Mouse (Mus musculus): Measurements from ENCODE around the gene Uggt1. TPM values are rescaled to one million over a fixed set of nuclear protein-coding genes. Genes with fewer than 3 reads are reported as not detected.

The Uggt1 gene
- polyA plus RNA-seq, 1 experiment from 2014 or later, result 56.1 TPM

DNA sequence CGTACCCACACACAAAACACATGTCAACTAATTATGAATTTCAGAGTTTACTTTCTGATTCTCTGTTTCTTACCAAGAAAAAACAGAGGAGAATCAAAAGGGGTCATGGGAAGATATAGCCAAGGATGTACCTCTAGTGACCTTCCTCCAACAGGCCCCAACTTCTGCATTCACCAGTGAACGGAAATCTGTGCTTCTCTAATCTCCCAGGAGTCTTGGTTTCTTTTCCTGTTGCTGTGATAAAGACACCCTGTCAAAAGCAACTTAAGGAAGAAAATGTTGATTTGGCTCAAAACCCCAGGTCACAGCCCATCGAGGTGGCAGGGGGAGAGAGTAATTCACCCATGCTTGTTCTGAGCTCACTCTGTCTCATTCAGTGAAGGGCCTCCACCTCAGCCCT, 110.9 kb downstream of the Uggt1 start:
- H3K27me3 ChIP-seq (ENCODE audit: control insufficient read depth, insufficient read depth, low read depth, low read length), result no peaks in the 10 kb centered on the region
- H3K36me3 ChIP-seq (ENCODE audit: control insufficient read depth, insufficient read depth, low read length), result no peaks in the 10 kb centered on the region
- H3K9me3 ChIP-seq (ENCODE audit: control insufficient read depth, low read length), result no peaks in the 10 kb centered on the region
- H3K9ac ChIP-seq (ENCODE audit: low read length), result no peak overlapping the region
- no peak overlapping the region for H3K4me2 ChIP-seq (ENCODE audit: low read depth, low read length)
- no peak for ATAC-seq (ENCODE audit: low read depth)
- WGBS, result 75% methylated on average over 3 of the region's 3 CpGs
- no peak overlapping the region for H3K27ac ChIP-seq (ENCODE audit: low read length)
- H3K4me1 ChIP-seq (replicated peaks; ENCODE audit: control insufficient read depth, insufficient read depth, low read length), result peaks cover 3% of the 10 kb centered on the region; the same call in 1 of the 2 replicates
- no peak overlapping the region for H3K4me3 ChIP-seq (ENCODE audit: low read length)

DNA sequence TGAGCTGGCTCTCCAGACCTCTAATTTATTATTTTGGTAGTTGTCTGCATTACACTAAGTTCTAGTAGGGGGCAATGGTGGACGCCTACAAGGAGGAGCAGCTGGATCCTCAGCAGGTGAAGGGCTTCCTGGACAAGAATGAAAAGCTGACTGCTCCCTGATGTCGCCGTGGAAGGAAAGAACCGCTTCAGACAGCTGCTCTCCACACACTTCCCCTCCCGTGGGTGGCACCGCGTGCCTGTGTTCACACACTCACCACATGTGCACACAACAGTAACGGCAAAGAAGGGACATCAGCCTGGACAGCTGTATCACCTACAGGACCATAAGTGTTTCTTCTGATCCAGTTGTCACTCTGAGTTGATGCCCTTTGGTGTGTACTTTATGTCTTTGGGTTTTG, 111.5 kb downstream of the Uggt1 start:
- Histone ChIP-seq H3K9ac (ENCODE audit: low read length) (no peak overlapping the region), H3K4me3 (ENCODE audit: low read length) (no peak overlapping the region), H3K4me2 (ENCODE audit: low read depth, low read length) (no peak overlapping the region), H3K9me3 (ENCODE audit: control insufficient read depth, low read length) (no peaks in the 10 kb centered on the region), H3K36me3 (ENCODE audit: control insufficient read depth, insufficient read depth, low read length) (no peaks in the 10 kb centered on the region), H3K27me3 (ENCODE audit: control insufficient read depth, insufficient read depth, low read depth, low read length) (no peaks in the 10 kb centered on the region), H3K27ac (ENCODE audit: low read length) (no peak overlapping the region), H3K4me1 (replicated peaks; ENCODE audit: control insufficient read depth, insufficient read depth, low read length) (peaks cover 3% of the 10 kb centered on the region; the same call in 1 of the 2 replicates)
- WGBS, result 62% methylated on average over 8 of the region's 8 CpGs
- ATAC-seq (ENCODE audit: low read depth), result no peak

DNA sequence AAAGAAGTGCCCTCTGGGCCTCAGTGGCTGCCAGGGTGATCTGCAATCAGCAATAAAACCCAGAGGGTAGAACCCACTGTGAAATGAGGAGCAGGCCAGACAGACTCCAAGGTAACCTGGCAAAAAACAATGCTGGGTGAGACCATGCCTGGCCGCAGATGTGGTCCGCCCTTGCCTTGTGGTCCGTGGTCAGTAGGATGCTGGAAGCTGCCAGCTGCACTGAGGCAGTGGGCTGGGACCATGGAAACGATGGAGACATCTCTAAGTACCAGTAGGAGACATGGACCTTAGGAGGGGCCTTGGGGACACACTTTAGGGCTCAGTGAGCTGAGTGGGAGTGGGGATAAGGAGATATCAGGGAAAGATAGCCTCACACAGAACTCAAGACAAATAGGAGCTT, 112.3 kb downstream of the Uggt1 start:
- WGBS, result 64% methylated on average over 4 of the region's 4 CpGs
- Histone ChIP-seq H3K4me2 (ENCODE audit: low read depth, low read length) (no peak overlapping the region), H3K4me3 (ENCODE audit: low read length) (no peak overlapping the region), H3K9ac (ENCODE audit: low read length) (no peak overlapping the region), H3K27me3 (ENCODE audit: control insufficient read depth, insufficient read depth, low read depth, low read length) (no peaks in the 10 kb centered on the region), H3K4me1 (replicated peaks; ENCODE audit: control insufficient read depth, insufficient read depth, low read length) (peaks cover 3% of the 10 kb centered on the region; the same call in 1 of the 2 replicates), H3K36me3 (ENCODE audit: control insufficient read depth, insufficient read depth, low read length) (no peaks in the 10 kb centered on the region), H3K9me3 (ENCODE audit: control insufficient read depth, low read length) (no peaks in the 10 kb centered on the region), H3K27ac (ENCODE audit: low read length) (no peak overlapping the region)
- no peak for ATAC-seq (ENCODE audit: low read depth)

DNA sequence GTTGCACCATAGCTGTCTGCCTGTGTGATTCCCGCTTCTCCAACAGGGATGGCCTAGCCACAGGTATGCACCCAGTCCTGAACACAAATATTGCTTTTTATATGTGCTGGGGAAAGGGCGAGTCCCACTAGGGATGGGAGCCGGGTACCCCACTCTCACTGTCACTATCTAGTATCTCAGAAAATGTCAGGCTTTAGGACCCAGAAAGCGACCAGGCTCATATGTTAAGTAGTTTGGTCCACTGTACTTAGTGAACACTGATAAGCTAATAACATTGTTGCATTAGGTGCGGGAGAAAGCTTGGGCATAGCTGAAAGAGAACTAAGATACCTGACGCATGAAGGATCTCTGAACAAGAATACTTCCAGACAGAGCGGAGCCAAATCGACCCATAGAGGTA, 112.8 kb downstream of the Uggt1 start:
- no peak overlapping the region for H3K27ac ChIP-seq (ENCODE audit: low read length)
- no peaks in the 10 kb centered on the region for H3K9me3 ChIP-seq (ENCODE audit: control insufficient read depth, low read length)
- no peak overlapping the region for H3K4me2 ChIP-seq (ENCODE audit: low read depth, low read length)
- peaks cover 3% of the 10 kb centered on the region; the same call in 1 of the 2 replicates for H3K4me1 ChIP-seq (replicated peaks; ENCODE audit: control insufficient read depth, insufficient read depth, low read length)
- no peak overlapping the region for H3K4me3 ChIP-seq (ENCODE audit: low read length)
- no peak overlapping the region for H3K9ac ChIP-seq (ENCODE audit: low read length)
- WGBS, result 52% methylated on average over 8 of the region's 8 CpGs
- H3K27me3 ChIP-seq (ENCODE audit: control insufficient read depth, insufficient read depth, low read depth, low read length), result no peaks in the 10 kb centered on the region
- H3K36me3 ChIP-seq (ENCODE audit: control insufficient read depth, insufficient read depth, low read length), result no peaks in the 10 kb centered on the region
- no peak for ATAC-seq (ENCODE audit: low read depth)

DNA sequence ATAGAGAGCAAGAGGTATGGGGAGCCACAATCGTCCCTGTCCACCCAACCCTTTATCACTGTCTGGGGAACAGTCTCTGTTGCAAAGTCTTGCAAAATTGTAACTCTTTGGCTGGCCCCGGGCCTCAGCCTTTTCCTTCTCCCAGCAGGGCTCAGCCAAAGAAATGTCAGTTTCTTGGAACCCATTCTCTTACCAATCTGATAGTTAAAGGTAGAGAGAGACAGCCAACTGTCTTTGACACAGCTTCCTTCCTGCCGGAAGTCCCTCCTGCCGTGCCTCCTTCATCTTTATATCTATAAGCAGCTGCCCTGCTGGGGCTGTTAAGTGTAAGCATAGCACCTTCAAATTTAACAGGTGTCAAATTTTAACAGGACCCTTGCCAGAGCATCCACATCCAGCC, 113.4 kb downstream of the Uggt1 start:
- ATAC-seq (ENCODE audit: low read depth), result no peak

DNA sequence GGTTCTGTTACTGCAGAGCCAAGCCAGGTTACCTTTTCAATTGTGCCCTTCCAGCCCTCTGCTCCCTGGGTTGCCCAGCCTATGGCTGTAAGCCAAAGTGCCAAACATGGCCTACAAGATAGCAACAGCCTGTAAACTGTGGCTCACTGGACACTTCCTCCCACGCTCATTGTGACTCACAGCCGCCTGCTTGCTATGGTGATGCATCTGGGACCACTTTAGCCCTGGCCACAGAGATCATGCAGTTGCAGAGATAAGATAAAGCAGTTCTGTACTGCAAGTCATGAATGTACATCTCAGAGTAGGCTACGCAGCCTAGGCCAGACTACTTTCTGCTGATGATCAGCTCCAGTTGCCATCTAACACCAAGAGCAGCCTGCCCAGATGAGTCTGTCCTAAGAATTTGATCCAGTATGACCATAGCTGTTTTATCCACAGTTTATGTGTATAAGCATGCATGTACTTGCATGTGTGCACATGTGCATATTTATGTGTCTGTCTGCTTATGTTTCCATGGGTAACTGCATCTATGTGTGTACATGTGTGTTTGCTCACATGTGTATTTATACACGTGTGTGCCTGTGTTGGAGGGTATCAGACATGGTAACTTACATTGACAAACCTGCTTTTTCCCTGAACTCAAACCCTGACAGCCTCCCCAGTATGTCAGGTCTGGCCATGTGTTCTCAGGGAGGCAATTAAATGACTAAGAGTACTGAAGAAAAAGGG, 114.0 kb downstream of the Uggt1 start:
- H3K4me2 ChIP-seq (ENCODE audit: low read depth, low read length), result no peak overlapping the region
- H3K4me1 ChIP-seq (replicated peaks; ENCODE audit: control insufficient read depth, insufficient read depth, low read length), result peaks cover 3% of the 10 kb centered on the region; the same call in 1 of the 2 replicates
- WGBS, result 73% methylated on average over 4 of the region's 4 CpGs
- H3K9me3 ChIP-seq (ENCODE audit: control insufficient read depth, low read length), result no peaks in the 10 kb centered on the region
- no peaks in the 10 kb centered on the region for H3K36me3 ChIP-seq (ENCODE audit: control insufficient read depth, insufficient read depth, low read length)
- no peak overlapping the region for H3K4me3 ChIP-seq (ENCODE audit: low read length)
- H3K9ac ChIP-seq (ENCODE audit: low read length), result no peak overlapping the region
- no peaks in the 10 kb centered on the region for H3K27me3 ChIP-seq (ENCODE audit: control insufficient read depth, insufficient read depth, low read depth, low read length)
- H3K27ac ChIP-seq (ENCODE audit: low read length), result no peak overlapping the region
- ATAC-seq (ENCODE audit: low read depth), result no peak

More for the DNA sequence above, 113.4 kb downstream of the Uggt1 start:
- Histone ChIP-seq H3K36me3 (ENCODE audit: control insufficient read depth, insufficient read depth, low read length) (no peaks in the 10 kb centered on the region), H3K9ac (ENCODE audit: low read length) (no peak overlapping the region), H3K27ac (ENCODE audit: low read length) (no peak overlapping the region), H3K4me2 (ENCODE audit: low read depth, low read length) (no peak overlapping the region), H3K27me3 (ENCODE audit: control insufficient read depth, insufficient read depth, low read depth, low read length) (no peaks in the 10 kb centered on the region), H3K9me3 (ENCODE audit: control insufficient read depth, low read length) (no peaks in the 10 kb centered on the region), H3K4me1 (replicated peaks; ENCODE audit: control insufficient read depth, insufficient read depth, low read length) (peaks cover 3% of the 10 kb centered on the region; the same call in 1 of the 2 replicates), H3K4me3 (ENCODE audit: low read length) (no peak overlapping the region)
- WGBS, result 39% methylated on average over 4 of the region's 4 CpGs

DNA sequence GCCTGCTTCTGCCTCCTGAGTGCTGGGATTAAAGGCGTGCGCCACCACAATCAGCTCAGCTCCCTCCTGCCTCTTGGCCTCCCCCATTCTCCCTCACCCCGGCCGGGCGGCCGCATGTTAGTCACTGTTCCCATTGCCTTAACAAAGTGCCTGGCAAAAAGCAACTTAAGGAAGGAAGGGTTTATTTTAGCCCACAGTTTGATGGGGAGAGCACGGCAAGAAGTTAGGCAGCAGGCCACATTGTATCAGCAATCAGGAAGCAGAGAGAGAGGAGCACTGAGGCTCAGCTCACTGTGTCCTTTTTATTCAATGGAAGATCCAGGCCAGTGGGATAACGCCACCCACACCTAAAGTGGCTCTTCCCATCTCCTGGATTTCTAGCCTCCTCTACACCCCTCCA, 114.6 kb downstream of the Uggt1 start:
- Histone ChIP-seq H3K4me1 (replicated peaks; ENCODE audit: control insufficient read depth, insufficient read depth, low read length) (peaks cover 3% of the 10 kb centered on the region; the same call in 1 of the 2 replicates), H3K36me3 (ENCODE audit: control insufficient read depth, insufficient read depth, low read length) (no peaks in the 10 kb centered on the region), H3K9ac (ENCODE audit: low read length) (no peak overlapping the region), H3K4me2 (ENCODE audit: low read depth, low read length) (no peak overlapping the region), H3K4me3 (ENCODE audit: low read length) (no peak overlapping the region), H3K9me3 (ENCODE audit: control insufficient read depth, low read length) (no peaks in the 10 kb centered on the region), H3K27me3 (ENCODE audit: control insufficient read depth, insufficient read depth, low read depth, low read length) (no peaks in the 10 kb centered on the region), H3K27ac (ENCODE audit: low read length) (no peak overlapping the region)
- no peak for ATAC-seq (ENCODE audit: low read depth)
- WGBS, result 87% methylated on average over 8 of the region's 8 CpGs

DNA sequence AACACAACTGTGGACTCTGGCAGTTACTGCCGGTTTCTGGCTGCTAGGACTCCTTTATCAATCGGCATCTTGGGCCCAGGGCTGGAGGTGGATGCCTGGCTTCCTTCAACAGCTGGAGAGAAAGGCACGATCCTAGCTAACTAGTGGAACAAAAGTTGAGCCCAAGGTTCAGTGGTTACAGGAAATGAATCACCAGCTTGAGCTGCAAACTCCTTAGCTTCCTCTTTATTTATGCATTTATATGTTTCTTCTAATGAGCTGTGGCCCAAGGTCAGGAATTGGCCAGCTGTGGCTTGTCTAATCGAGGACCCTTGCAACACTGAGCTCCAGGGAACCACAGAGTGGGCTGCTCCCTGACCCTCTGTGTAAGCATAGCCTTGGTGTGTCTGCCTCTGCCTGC, 115.4 kb downstream of the Uggt1 start:
- H3K27ac ChIP-seq (ENCODE audit: low read length), result no peak overlapping the region
- no peak overlapping the region for H3K4me2 ChIP-seq (ENCODE audit: low read depth, low read length)
- no peaks in the 10 kb centered on the region for H3K36me3 ChIP-seq (ENCODE audit: control insufficient read depth, insufficient read depth, low read length)
- H3K9me3 ChIP-seq (ENCODE audit: control insufficient read depth, low read length), result no peaks in the 10 kb centered on the region
- 42% methylated on average over 4 of the region's 4 CpGs for WGBS
- no peaks in the 10 kb centered on the region for H3K27me3 ChIP-seq (ENCODE audit: control insufficient read depth, insufficient read depth, low read depth, low read length)
- H3K4me3 ChIP-seq (ENCODE audit: low read length), result no peak overlapping the region
- peaks cover 3% of the 10 kb centered on the region; the same call in 1 of the 2 replicates for H3K4me1 ChIP-seq (replicated peaks; ENCODE audit: control insufficient read depth, insufficient read depth, low read length)
- H3K9ac ChIP-seq (ENCODE audit: low read length), result no peak overlapping the region
- ATAC-seq (ENCODE audit: low read depth), result peak; percentile 64

DNA sequence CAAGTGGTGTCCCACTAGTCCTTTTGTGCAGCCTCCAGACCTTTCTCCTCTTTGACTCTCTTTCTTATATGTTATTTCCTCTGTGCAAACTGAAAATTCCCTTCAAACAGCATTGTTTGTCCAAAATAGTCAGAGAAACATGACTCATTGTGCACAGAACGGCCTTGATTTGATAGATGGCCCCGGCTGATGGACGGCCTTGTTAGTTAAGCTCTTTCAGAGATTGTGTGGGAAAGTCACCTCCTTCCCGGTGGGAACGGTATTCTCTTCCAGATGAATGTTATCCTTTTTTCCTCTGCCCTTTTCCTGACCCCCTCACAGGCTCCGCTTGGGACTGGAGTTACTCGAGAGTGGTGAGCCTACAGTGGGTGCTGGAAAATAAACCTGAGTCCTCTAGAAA, 119.4 kb downstream of the Uggt1 start:
- H3K9ac ChIP-seq (ENCODE audit: low read length), result no peak overlapping the region
- H3K27me3 ChIP-seq (ENCODE audit: control insufficient read depth, insufficient read depth, low read depth, low read length), result no peaks in the 10 kb centered on the region
- no peaks in the 10 kb centered on the region for H3K9me3 ChIP-seq (ENCODE audit: control insufficient read depth, low read length)
- WGBS, result 44% methylated on average over 7 of the region's 7 CpGs
- H3K4me1 ChIP-seq (replicated peaks; ENCODE audit: control insufficient read depth, insufficient read depth, low read length), result no peaks in the 10 kb centered on the region
- no peak overlapping the region for H3K27ac ChIP-seq (ENCODE audit: low read length)
- no peaks in the 10 kb centered on the region for H3K36me3 ChIP-seq (ENCODE audit: control insufficient read depth, insufficient read depth, low read length)
- no peak for ATAC-seq (ENCODE audit: low read depth)
- H3K4me3 ChIP-seq (ENCODE audit: low read length), result no peak overlapping the region
- no peak overlapping the region for H3K4me2 ChIP-seq (ENCODE audit: low read depth, low read length)
